Mouse (Mus musculus) induced T-regulatory cell, adult 2 months (primary cell): ENCODE data around the gene Mindy2.
A peak's percentile ranks its signal among the peaks of the same experiment; 100 is the strongest.

Experiments used
- DNase-seq: peaks from one replicate; pipeline ENCODE4 v3.0.0-alpha.2; 2012; ENCODE audit warnings: low read depth

The Mindy2 gene

GRCm38 (mm10) chr9:70668048-70668447, 11.1 kb upstream of the Mindy2 start:
- DNase-seq = peak; percentile 40

GRCm38 (mm10) chr9:70666811-70667210, 9.8 kb upstream of the Mindy2 start:
- DNase-seq = no peak

GRCm38 (mm10) chr9:70665372-70666145, 8.6 kb upstream of the Mindy2 start:
- no peak for DNase-seq

- DNase-seq = no peak
Observed at GRCm38 (mm10) chr9:70664847-70665246, 7.9 kb upstream of the Mindy2 start.

GRCm38 (mm10) chr9:70658266-70658665, 1.3 kb upstream of the Mindy2 start:
- DNase-seq = no peak

GRCm38 (mm10) chr9:70656130-70657007, 605 bp downstream of the Mindy2 start, which contains the start of gene Gm10642:
Gene Gm10642 (plus strand): TSS chr9:70656251.
- DNase-seq = peak; percentile 91

- no peak for DNase-seq
Observed at GRCm38 (mm10) chr9:70655764-70656129, 1.2 kb downstream of the Mindy2 start.

- DNase-seq = no peak
Observed at GRCm38 (mm10) chr9:70654496-70654895, 2.5 kb downstream of the Mindy2 start.

GRCm38 (mm10) chr9:70653875-70654274, 3.1 kb downstream of the Mindy2 start:
- no peak for DNase-seq

- DNase-seq = no peak
Observed at GRCm38 (mm10) chr9:70652221-70652620, 4.8 kb downstream of the Mindy2 start.

- DNase-seq = no peak
Observed at GRCm38 (mm10) chr9:70650994-70651393, 6.0 kb downstream of the Mindy2 start.

- DNase-seq = no peak
Observed at GRCm38 (mm10) chr9:70650260-70650659, 6.7 kb downstream of the Mindy2 start.

- no peak for DNase-seq
Observed at GRCm38 (mm10) chr9:70636748-70637147, 20.2 kb downstream of the Mindy2 start.

- no peak for DNase-seq
Observed at GRCm38 (mm10) chr9:70631665-70632064, 25.3 kb downstream of the Mindy2 start.

- DNase-seq = no peak
Observed at GRCm38 (mm10) chr9:70629711-70630110, 27.3 kb downstream of the Mindy2 start.

GRCm38 (mm10) chr9:70611026-70611673, 45.8 kb downstream of the Mindy2 start:
- no peak for DNase-seq

- no peak for DNase-seq
Observed at GRCm38 (mm10) chr9:70602186-70602845, 54.7 kb downstream of the Mindy2 start.

GRCm38 (mm10) chr9:70598271-70598670, 58.7 kb downstream of the Mindy2 start:
- DNase-seq = no peak

- no peak for DNase-seq
Observed at GRCm38 (mm10) chr9:70591486-70591885, 65.5 kb downstream of the Mindy2 start.

- DNase-seq = no peak
Observed at GRCm38 (mm10) chr9:70590775-70591174, 66.2 kb downstream of the Mindy2 start.

GRCm38 (mm10) chr9:70587171-70587570, 69.8 kb downstream of the Mindy2 start:
- DNase-seq = no peak

GRCm38 (mm10) chr9:70585172-70585571, 71.8 kb downstream of the Mindy2 start:
- DNase-seq = no peak
